Mouse (Mus musculus) olfactory bulb, adult 2 months (tissue): Measurements from ENCODE around the gene Tmem163. TPM values are rescaled to one million over a fixed set of nuclear protein-coding genes. Genes with fewer than 3 reads are reported as not detected.

Experiments
- H3K27ac ChIP-seq: fragments of 200-500 bp; 2 replicates; pipeline ENCODE4 v1.5.1; 2012; ENCODE audit warnings: low read depth, low read length; ENCODE audit not compliant: insufficient read depth
- H3K4me1 ChIP-seq: fragments of 200-500 bp; 2 replicates; pipeline ENCODE4 v1.6.1; 2012; ENCODE audit warnings: low read length; ENCODE audit not compliant: control insufficient read depth, insufficient read depth
- H3K4me3 ChIP-seq: fragments of 200-500 bp; 2 replicates; pipeline ENCODE4 v1.5.1; 2012; ENCODE audit warnings: mild to moderate bottlenecking, low read depth, low read length, moderate library complexity; ENCODE audit not compliant: insufficient read depth
- CTCF ChIP-seq: fragments of 200-500 bp; IDR thresholded peaks from 2 replicates; pipeline ENCODE4 v1.5.1; 2012; ENCODE audit warnings: low read depth, mild to moderate bottlenecking, low read length, moderate library complexity; ENCODE audit not compliant: insufficient read depth
- POLR2A ChIP-seq: fragments of 200-500 bp; IDR thresholded peaks from 2 replicates; pipeline ENCODE4 v1.6.1; 2012; ENCODE audit warnings: mild to moderate bottlenecking, low read depth, low read length, moderate library complexity; ENCODE audit not compliant: insufficient read depth
- WGBS: fragments of 180-500 bp; shearing (Covaris S2); methylation state at CpG from one replicate; pipeline ENCODE4 v1.1.7; 2018; 5-methylcytosine and 5-hydroxymethylcytosine counted together
- polyA plus RNA-seq: library from polyadenylated mRNA; stranded (reverse); fragments of >200 nt; gene quantifications from 2 replicates; pipeline ENCODE4 v1.2.4, GENCODE M21; 2012; ENCODE audit warnings: low replicate concordance; ENCODE audit not compliant: missing spikeins, insufficient read depth, insufficient read length

The Tmem163 gene
- polyA plus RNA-seq: not detected in 2 replicates

DNA sequence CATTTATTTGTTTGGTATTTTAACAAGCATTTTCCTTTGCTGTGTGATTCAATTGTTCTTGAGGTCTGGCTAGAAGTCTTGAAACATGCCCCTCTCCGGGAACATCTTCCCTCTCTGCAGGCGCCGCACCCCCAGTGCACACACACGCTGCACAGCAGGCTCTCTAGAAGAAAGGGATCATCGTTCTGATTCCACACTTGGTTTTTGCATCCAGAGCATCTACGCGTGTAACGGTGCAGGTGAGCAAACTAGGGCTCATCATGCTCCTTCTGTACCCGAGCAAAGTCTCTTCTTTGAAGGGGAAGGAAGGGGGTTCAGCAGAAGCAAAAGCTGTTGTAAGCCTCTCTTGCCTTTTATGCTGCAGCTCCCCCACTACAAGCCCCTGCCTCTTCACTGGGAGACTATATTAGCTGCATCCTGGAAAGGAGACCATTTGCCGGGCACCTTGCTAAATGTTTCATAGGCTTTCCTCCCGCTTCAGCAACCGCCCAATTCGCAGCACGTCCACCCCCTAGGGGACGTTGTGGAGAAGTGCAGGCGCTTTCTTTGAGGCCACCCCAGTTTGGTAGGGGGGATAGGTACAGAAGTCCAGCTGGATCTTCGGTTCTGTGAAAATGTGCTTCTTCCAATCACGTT, at the start of gene Tmem163:
TSS of gene Tmem163 (minus strand) at position 51 of the 636 bp plus-strand sequence.
- no peak for TF ChIP-seq POLR2A
- peak; percentile 56; the same call in 1 of the 2 replicates for TF ChIP-seq CTCF
- 22% methylated on average over 18 of the region's 18 CpGs for WGBS
- Histone ChIP-seq H3K4me1 (peaks cover 20% of the 10 kb centered on the region), H3K27ac (no peak within 1 kb of the TSS), H3K4me3 (no peak within 1 kb of the TSS)

DNA sequence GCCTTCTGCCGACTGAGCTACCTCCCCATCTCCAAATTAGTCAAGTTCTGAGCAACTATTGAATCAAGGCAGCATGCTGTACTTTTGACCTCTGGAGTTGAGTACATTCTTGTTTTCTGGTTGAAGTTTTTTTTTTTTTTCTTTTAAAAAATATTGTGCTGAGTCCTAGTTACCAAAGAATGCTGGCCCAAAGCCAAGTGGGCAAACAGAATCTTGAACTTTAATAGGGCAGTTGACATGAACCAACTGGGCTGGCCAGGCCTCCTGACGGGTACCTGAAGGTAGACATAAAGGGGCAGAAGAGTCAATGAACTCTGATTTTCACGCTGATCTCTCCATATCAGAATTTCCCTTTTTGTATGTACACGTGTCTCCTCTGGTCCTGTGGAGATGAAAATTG, 49.7 kb upstream of the Tmem163 start, which contains the start of gene Acmsd:
TSS of gene Acmsd (plus strand) at position 318 of the 400 bp plus-strand sequence.
- Histone ChIP-seq H3K27ac (no peak within 1 kb of the TSS), H3K4me1 (no peaks in the 10 kb centered on the region), H3K4me3 (no peak within 1 kb of the TSS)
- TF ChIP-seq CTCF (no peak), POLR2A (no peak)
- 89% methylated on average over 4 of the region's 4 CpGs for WGBS

DNA sequence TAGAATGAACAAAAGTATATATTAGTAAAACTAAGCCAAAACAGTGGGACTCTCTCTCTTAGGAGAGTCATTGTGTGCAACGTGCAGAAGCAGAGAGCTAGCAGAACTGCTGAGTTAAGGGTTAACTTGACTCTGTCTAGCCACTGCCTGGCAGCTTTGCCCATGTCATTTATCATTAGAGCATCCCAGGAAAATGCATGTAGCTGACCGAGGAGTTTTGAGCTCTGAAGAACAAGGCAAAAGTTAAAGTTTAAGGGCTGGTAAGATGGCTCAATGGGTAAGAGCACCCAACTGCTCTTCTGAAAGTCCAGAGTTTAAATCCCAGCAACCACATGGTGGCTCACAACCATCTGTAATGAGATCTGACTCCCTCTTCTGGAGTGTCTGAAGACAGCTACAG, 44.2 kb upstream of the Tmem163 start:
- TF ChIP-seq POLR2A (no peak), CTCF (no peak)
- WGBS: 56% methylated on average over 2 of the region's 2 CpGs
- no peak overlapping the region for H3K4me3 ChIP-seq
- no peaks in the 10 kb centered on the region for H3K4me1 ChIP-seq
- H3K27ac ChIP-seq: no peak overlapping the region

DNA sequence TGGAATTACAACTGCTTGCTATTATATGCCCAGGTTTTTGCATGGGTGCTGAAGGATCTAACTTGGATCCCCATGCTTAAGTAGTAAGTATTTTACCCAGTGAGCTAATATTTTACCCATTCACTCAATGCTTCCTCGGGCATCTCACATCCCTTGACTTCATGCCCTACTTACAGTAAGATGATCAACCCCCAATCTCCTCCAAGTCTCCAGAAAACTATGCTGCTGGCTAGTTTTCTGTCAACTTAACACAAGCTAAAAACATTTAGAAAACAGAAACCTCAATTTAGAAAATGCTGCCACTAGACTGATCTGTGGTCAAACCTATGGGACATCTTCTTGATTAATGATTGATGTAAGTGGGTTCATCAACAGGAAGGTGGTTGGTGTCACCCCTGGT, 38.9 kb upstream of the Tmem163 start:
- Histone ChIP-seq H3K4me1 (no peaks in the 10 kb centered on the region), H3K27ac (no peak overlapping the region), H3K4me3 (no peak overlapping the region)
- 86% methylated on average over 1 of the region's 1 CpGs for WGBS
- TF ChIP-seq CTCF (no peak), POLR2A (no peak)

DNA sequence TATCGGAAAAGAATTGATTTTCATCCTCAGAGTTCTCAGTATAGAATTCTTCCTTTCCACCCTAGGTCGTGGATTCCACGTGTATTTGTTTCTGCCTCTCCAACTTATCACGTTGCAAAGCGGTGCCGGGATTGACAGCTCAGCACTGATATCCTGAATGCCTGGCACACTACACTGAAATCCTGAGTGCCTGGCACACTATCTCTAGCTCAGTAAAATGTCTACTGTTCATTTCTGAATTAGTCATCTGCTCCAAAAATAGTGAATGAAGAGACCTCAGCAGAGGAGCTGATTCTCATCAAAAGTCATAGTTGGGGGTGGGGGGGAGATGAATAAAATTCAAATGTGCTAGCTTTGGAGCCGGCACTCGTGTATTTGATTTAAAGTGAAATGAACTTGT, 37.1 kb upstream of the Tmem163 start:
- Histone ChIP-seq H3K27ac (no peak overlapping the region), H3K4me1 (no peaks in the 10 kb centered on the region), H3K4me3 (no peak overlapping the region)
- no peak for TF ChIP-seq CTCF
- no peak for TF ChIP-seq POLR2A
- WGBS: 77% methylated on average over 8 of the region's 8 CpGs

DNA sequence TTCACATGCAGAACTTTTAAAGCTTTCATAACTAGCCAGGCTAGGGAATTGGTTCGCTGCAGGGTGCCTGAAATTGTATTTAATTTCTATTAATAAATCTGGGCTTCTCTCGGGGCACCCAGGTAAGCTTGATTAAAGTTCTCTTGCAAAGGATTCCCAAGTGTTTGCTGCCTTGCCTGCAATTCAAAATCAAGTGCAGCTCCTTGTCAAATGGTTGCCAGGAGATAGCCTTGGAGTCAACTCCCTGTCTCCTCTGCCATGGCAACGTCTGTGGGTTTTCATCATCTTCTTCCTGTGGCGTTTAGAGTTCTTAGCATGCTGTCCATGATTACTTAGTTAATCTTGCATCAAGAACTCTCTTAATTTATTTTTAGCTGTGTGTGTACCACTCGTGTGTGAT, 26.9 kb upstream of the Tmem163 start:
- TF ChIP-seq POLR2A: no peak
- TF ChIP-seq CTCF: no peak

DNA sequence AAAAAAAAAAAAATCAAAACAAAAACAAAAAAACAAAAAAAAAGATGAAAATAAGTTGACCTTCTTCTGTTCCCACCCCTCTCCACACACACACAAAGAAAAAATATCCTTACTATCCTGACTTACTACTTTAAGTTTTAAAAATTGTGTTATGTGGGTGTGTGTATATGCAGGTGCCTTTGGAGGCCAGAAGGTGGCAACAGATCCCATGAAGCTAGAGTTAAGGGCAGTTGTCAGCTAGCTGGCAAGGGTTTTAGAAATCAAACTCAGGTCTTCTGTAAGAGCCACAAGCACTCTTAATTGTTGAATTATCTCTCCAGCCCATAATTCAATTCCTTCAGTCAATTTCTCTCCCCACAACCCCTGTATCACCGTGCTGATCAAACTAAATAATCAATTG, 22.8 kb upstream of the Tmem163 start:
- 93% methylated on average over 1 of the region's 1 CpGs for WGBS
- H3K27ac ChIP-seq: no peak overlapping the region
- TF ChIP-seq POLR2A (no peak), CTCF (no peak)
- no peak overlapping the region for H3K4me3 ChIP-seq
- no peaks in the 10 kb centered on the region for H3K4me1 ChIP-seq

More for the DNA sequence above, 26.9 kb upstream of the Tmem163 start:
- H3K4me1 ChIP-seq: no peaks in the 10 kb centered on the region
- no peak overlapping the region for H3K4me3 ChIP-seq
- 68% methylated on average over 5 of the region's 5 CpGs for WGBS
- H3K27ac ChIP-seq: no peak overlapping the region

DNA sequence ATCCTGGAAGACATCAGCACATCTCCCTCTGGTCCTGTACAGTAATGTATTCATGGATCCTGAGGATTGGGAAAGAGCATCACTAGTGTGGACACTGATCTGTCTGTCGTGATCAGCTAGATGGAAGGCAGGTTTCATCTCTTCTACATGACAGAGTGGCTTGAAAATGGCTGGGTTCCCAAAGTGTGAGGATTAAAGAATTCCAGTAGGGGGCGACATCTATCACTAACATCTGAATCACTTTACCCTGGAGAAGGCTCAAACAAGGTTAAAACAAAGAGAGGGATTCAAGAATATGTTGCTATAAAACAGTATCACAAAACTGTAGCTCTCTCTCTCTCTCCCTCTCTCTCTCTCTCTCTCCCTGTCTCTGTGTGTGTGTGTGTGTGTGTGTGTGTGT, 17.2 kb upstream of the Tmem163 start:
- Histone ChIP-seq H3K4me3 (no peak overlapping the region), H3K4me1 (no peaks in the 10 kb centered on the region), H3K27ac (no peak overlapping the region)
- TF ChIP-seq CTCF: no peak
- no peak for TF ChIP-seq POLR2A
- 30% methylated on average over 2 of the region's 2 CpGs for WGBS

DNA sequence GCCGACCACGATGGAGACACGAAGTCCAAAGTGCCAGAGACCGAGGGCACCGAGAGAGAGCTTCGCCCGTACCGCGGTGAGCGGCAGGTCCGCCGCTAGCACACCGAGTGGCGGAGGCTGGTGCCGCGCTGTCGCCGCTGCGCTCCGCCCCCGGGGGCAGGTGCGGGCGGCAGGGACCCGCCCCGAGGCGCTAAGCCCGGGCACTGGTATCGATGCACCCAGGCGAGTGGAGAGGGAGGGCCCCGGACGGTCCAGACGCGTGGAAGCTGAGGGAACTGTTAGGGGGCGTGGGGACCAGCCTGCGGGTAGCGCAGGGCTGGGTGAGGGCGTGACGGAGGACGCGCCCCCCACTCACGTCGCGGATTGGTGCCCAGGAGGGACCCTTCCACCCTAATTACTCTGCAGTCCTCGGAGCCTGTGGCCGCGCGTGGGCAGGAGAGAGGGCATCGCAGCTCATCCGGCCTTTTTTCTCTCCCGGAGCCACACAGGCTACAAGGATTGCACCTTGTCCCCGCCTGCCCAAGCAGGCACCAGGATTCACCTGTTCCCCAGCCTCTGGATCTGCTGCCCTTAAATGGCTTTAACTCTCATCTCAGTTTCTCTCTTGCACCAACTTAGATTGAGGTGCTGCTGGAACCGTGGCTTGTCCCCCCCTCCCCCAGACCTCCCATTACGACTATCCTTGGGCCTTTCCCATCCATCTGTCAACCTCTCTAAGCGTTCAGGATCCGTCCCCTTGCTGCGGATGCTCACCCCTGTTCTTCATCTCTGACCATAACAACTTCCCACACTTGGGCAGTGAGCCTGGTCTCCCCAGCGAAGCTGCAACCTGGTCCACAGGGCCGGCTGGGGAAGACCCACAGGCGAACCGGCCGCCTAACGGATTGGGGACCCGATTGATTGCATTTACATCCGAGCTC, 1.4 kb downstream of the Tmem163 start:
- TF ChIP-seq CTCF: no peak
- TF ChIP-seq POLR2A: no peak
- WGBS: 8% methylated on average over 63 of the region's 64 CpGs
- H3K27ac ChIP-seq: no peak overlapping the region
- H3K4me1 ChIP-seq: peaks cover 20% of the 10 kb centered on the region
- peak overlapping the region; percentile 52 for H3K4me3 ChIP-seq
